Mouse (Mus musculus) adrenal gland, postnatal 4 days (tissue): ENCODE measurements around the gene 1700092M07Rik. TPM values are rescaled to one million over a fixed set of nuclear protein-coding genes. Genes with fewer than 3 reads are reported as not detected.
"Not testable (repeated sequence)": the region's sequence is repeated elsewhere in the genome, so short reads cannot be mapped to it uniquely, and the experiment has no call there.

Source experiments
- DNase-seq, 2 experiments: peaks; one replicate each; pipeline ENCODE4 v3.0.0; 2021 to 2022; ENCODE audit warnings: low spot score in 2 of 2, mixed read lengths in 2 of 2
- total RNA-seq, 2 experiments: library from RNA; stranded (reverse); gene quantifications; 2 replicates each; pipeline ENCODE4 v1.2.3; 2021

1700092M07Rik gene
- total RNA-seq, 2 experiments from 2014 or later, result 2.3 to 2.5 TPM

DNA sequence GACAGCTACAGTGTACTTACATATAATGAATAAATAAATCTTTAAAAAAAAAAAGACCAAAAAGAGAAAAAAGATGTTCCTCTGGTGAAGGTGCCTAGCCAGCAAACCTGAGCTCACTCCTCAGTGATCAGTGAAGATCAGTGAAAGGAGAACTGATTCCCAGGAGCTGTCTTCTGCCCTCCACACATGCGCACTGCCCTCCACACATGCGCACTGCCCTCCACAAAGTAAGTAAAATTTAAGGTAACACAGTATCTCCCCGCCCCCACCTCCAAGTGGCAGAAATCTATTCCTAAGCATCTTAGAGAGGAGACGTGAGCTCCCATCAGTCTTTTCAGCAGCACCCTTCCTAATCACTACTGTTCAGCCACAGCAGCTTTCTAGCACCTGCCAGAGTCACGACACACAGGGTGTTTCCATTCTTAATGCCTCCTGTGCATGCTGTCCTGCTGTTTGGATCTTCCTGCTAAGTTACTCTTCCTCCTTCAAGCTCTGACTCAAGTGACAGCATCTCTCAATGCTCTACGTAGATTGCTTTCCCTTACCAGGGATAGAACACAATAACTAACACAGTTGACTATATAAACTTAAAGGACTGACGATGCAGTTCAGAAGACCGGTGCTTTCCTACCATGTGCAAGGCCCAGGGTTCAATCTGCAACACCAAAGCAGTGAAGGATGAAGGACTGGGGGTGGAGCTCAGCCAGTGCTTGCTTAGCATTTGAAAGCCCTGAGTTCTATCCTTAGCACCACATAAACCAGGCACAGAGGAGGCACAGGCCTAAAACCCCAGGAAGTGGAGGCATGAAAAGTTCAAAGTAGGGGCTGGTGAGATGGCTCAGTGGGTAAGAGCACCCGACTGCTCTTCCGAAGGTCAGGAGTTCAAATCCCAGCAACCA, 24.4 kb upstream of the 1700092M07Rik start:
- no peak for DNase-seq

DNA sequence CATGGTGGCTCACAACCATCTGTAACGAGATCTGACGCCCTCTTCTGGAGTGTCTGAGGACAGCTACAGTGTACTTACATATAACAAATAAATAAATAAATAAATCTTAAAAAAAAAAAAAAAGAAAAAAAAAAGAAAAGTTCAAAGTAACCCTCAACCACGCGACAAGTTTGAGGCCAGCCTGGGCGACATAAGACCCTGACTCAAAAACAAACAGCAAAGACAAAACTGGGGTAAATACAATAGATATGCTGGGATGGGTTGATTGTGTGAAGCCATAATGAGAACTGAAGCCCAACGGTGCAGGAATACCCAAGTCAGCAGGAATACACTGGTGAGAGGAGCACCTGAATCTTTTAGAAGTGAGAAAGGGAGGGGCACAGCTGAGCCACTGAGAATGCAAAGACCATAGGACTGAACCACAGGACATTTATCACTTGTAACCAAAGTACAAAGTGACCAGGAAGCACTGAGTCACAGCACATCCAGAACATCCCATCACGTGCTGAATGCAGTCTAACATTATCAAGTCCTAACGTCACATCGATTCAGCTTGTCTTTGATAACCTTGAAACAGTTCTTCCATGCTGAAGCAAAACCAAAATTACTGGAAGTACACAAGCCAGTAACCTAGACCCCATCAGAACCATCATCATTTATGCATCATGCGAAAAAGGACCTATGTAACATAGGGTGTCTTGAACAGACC, 23.6 kb upstream of the 1700092M07Rik start:
- no peak for DNase-seq

DNA sequence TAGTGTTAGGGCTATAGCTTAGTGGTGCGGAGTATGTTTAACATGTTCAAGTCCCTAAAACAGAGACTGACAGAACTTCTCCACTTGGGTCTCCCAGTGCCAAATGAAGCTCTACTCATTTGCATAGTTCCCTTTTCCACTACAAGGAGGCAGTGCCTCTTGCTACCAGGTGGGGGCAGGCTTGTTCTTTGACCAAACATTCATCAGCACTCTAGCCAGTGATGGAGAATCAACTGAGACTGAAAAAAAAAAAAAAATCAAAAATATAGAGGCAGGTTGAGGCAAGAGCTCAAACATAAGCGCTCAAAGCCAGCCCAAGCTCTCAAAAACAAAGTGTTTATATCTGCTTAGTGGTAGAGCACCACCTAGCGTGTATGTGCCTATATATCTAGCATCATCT, 22.2 kb upstream of the 1700092M07Rik start:
- peak; percentile 25 to 27 for DNase-seq

DNA sequence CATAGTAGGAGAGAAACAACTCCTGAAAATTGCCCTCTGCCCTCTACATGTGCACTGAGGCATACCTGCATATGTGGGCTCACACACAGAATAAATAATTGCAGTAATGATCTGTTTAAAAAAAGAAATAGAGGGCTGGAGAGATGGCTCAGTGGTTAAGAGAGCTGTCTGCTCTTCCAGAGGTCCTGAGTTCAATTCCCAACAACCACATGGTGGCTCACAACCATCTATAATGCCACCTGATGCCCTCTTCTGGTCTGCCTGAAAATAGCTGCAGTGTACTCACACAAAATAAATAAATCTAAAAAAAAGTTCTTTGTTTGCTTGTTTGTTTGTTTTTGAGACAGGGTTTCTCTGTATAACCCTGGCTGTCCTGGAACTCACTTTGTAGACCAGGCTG, 21.5 kb upstream of the 1700092M07Rik start:
- DNase-seq, result not testable (repeated sequence)

DNA sequence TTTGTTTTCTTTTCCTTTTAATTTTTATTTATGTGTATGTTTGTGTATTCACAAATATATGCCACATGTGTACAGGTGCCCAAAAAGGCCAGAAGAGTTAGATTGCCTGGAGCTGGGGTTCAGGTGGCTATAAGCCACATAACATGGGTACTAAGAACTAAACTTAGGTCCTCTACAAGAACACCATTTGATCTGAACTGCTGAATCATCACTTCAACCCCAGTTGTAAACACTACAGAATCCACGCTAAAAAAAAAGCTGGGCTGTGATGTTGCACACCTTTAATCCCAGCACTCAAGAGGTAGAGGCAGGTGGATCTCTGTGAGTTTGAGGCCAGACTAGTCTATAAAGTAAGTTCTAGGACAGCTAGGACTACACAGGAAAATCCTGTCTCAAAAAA, 19.1 kb upstream of the 1700092M07Rik start:
- DNase-seq, result no peak

DNA sequence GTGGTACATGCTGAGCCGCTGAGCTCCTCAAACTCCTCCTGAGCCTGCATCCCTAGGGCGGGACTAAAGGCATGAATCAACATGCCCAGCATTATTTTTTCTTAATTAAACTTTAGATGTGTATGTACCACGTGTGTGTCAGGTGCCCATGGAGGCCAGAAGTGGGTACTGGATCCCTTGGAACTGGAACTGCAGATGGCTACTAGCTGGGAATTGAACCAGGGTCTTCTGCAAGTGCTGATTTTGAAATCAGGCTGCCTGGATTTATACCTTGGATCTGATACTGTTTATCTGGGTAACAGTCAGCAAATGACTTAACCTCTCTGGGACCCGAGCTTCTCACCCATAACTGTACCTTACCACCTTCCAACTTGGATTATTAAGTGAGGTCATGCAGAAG, 18.5 kb upstream of the 1700092M07Rik start:
- DNase-seq, result no peak

DNA sequence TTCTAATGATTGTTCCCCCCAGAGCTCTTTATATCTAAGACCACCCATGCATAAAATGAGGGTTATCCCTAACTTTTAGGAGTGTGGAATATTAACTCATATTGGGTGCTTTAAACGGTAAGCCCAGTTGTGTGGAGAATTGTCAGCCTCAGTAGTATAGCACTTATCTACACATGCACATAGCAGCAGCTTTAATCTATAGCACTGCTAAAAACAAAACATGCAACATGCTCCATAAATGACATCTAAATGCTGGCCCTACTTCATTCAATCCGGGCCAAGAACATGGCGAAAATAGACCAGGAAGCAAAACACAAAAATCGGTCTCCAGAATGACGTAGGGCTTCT, 18.0 kb upstream of the 1700092M07Rik start:
- no peak for DNase-seq

DNA sequence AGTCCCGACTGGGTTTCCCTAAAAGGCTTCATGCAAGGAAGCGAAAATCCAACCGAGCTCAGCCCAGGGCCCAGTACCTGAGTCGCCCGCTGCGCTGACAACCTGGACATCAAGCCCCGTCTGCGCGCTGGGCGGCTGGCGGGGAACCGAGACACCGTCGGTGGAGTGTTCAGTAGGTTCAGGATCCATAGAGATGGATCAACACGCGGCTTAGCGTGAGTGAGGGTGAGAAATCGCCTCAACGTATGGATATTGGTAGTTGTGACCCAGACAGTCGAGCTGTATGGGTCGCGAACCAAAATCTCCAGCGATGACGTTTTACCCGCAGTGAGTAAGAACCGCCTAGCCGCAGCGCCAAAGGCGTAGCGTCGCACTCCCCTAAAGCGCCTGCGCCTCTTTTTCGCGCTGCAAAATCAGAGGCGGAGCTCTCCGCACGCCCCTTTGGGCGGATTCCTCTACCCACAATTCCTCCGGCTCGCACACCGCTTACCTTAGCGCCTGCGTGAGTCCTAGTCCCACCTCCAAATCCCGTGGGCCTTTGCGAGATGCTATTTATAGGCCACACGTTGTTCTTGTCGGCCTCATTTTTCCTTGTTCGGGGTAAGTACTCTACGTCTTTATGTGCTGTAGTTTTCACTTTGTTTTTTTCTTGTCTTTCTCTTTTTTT, 17.5 kb upstream of the 1700092M07Rik start, which contains the start of gene Slc3a2:
TSS of gene Slc3a2 (minus strand) at position 463 of the 667 bp plus-strand sequence.
- peak; percentile 75 to 90 for DNase-seq

DNA sequence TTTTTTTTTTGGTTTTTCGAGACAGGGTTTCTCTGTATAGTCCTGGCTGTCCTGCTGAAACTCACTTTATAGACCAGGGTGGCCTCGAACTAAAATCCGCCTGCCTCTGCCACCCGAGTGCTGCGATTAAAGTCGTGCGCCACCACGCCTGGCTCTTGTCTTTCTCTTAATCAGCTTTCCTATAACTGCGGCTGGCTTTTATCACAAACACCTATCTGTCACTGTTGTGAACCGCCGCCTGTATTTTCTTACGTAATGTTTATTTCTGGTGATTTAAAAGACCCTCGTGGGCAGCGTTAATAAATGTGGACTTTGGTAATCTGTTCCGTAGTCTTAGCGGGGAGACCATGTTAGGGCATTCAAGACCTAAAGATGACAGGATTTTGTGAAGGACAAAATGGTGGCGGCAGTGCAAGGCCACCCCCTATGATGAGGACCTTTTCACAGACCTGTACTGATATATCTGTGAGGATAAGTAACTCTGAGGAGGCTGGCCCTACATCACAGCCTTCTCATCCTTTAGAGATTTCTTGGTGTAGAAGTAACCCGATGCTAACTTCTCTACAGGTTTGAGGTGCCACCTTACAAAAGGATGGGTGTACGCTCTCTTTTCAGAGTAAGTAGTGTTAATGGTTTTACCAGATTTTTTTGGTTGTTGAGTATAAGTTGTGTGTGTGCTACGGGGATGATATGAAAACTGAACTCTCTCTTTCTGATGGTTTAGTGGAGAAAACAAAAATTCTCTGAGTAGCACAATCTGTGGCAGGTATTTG, 16.8 kb upstream of the 1700092M07Rik start:
- no peak for DNase-seq

DNA sequence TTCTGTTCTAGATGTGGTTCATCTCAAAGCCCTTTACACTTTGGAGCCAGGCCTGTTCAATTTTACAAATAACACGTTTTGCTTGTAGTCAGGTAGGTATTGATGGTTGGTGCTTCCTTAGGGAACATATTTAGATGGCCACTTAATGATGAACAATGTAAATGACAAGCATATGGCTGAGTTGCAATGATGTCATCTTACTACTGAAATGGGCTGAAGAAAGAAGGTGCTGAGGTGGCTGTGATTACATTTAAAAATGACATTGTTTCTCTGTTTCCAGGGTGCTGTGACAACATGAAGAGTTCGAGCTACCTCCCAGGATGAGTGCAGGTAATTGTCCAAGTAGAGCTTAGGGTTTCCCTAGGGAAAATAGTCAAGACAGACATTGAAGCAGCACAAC, 16.1 kb upstream of the 1700092M07Rik start:
- DNase-seq, result no peak

DNA sequence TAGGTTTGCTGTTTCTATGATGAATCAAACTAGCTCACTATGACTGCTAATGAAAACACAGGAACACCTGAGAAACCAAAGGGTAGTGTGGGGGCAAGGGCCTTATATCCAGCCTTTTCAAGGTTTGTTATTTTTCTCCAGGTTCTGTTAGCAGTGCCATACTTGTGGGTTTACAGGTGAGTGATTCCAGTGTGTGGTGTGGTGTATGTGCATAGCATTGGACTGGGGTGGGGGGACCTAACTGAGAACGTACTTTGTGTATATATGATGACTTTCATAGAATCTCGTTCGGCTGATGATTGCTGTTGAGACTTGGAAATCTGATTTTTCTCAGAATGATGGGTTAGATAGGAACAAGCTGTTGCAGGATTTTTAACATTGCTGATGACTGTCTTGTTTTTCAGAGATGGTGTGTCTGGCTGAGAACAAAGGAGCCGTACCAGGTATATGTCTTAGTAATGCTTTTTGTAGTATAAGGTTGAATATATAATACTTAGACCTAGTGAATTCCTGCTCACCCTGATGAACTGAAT, 15.4 kb upstream of the 1700092M07Rik start:
- DNase-seq, result no peak

DNA sequence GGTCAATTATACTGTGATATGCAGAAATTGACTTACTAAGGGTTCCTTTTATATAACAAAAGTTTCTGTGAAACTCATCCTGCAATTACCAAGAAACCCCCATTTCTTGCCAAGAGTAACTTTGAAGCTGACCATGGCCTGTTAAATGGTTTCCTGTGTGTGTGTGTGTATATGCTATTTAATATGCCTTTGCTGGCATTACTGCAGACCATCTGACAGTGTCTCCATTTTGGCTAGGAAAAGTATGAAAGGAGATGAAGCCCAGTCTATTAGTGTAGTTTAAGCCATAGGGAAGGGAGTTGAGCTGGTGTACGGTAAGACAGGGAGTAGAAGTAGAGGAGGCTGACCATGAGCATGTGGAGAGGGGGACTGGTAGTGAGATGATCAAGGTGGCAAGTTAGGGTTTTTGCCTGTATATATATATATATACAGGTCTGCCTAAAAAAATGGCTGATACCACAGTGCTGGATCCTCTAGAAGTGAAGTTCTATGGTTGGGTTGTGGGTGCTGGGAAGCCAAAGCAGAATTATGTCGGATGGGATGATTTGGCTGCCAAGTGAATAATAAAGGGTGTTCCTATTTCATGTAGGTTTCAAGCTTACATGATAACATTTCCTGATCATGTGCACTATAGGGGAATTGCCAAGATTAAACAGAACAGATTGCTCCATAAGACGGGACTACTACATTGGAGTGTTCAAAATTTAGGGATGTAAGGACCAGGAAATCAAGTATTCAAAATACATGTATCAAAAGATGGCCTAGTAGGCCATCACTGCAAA, 13.7 kb upstream of the 1700092M07Rik start:
- DNase-seq, result no peak

DNA sequence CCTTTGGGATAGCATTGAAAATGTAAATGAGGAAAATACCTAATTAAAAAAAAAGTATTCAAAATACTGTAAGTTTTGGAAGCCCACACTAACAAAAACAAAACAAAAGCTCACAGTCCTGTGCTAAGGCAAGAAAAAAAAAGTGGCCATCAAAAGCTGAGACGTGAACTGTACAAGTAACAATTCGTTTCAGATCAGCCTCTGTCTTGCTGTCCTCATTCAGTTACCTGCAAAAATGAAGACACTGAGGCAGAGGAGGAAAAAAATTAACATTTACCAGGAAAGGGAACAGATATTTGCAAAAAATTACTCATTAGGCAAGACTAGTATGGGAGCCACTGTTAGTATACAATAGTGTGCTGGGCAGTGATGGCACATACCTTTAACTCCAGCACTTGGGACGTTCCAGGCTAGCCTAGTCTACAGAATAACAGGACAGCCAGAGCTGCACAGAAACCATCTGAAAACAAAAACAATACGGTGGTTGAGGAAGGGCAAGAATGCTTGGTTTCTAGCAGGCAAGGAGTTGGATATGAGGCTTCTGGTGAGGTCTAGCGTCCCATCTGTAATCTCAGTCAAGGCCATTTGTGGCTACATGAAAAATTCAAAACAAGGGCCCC, 12.9 kb upstream of the 1700092M07Rik start:
- no peak for DNase-seq

DNA sequence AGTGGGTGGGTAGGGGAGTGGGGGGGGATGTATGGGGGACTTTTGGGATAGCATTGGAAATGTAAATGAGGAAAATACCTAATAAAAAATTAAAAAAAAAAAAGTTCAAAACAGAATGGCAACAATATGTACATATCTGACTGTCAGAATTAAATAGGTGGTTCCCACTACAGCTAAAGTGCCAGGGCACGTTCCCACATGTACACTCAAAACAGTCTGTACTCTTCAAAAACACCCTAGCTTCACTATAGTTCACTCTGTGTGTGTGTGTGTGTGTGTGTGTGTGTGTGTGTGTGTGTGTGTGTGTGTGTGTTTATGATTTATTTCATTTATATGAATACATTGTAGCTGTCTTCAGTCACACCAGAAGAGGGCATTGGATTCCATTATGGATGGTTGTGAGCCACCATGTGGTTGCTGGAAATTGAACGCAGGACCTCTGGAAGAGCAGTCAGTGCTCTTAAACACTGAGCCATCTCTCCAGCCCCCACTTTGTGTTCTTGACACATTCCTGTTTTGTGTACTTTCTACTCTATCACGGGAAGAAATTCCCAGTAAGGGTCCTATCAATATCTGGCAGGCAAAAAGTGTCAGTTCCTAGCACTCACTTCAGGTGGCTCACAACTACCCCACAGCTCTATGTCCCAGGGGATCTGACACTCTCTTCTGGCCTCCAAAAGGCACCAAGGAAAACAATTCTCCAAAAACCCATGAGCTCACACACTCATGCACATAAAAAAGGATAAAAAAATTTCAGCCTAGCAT, 12.0 kb upstream of the 1700092M07Rik start:
- not testable (repeated sequence) for DNase-seq

DNA sequence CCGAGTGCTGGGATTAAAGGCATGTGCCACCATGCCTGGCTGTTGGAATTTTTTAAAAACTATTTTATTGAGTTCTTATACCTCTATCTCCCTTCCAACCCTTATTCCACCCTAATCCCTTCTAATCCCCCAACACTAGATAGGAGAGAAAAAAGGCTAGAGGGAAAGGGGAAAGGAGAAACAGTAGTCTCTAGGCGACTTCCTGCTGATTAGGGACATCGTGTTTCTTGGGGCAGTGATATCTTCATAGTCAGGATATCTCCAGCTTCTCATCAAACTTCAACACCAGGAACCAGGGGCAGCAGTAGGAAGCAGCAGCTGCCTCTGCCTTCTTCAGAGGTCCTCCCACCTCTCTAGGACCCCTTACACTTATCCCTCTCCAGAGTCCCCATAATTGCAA, 6.2 kb upstream of the 1700092M07Rik start:
- DNase-seq, result no peak

DNA sequence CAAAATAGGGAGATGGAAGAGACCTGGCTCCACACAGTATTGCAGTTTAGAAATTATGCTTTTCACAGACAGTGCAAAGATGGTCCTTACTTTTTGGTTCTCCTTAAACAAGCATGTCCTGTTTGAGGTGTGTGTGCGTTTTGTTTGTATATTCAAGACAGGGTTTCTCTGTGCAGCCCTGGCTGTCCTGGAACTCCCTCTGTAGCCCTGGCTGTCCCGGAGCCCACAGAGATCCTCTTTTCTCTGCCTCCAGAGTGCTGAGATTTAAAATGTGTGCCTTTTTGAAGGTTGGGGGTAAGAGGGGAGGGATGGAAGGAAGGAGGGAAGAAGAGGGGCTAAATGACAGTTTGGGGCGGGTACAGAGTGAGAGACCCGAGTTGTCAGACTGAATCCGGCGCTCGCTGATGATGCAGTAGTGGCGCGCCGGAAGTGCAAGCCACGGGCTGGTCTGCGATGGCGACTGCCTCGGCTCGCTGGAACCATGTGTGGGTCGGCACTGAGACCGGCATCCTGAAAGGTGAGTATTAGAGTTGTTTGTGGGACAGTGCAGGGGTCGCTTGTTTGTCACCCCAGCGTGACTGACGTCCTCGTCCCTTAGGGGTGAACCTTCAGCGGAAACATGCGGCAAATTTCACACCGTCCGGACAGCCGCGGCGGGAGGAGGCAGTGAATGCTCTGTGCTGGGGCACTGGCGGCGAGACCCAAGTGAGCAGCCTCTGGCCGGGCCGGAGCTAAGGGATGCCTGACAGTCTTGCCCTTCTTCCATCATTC, 4.9 kb upstream of the 1700092M07Rik start, which contains the start of gene Wdr74:
TSS of gene Wdr74 (plus strand) at position 439 of the 771 bp plus-strand sequence.
- peak; percentile 76 to 81 for DNase-seq

DNA sequence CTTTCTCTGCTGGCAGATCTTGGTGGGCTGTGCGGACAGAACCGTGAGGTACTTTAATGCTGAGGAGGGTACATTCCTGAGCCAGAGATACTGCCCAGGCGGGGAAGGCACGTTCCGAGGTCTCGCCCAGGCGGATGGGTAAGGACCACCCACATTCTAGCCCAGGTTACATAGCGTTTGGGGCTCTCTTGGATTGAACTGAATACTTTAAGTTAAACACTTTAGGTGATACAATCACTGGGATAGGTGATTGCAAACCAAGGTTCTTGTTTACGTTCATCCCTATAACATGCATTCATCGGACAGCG, 4.4 kb upstream of the 1700092M07Rik start:
- no peak for DNase-seq

DNA sequence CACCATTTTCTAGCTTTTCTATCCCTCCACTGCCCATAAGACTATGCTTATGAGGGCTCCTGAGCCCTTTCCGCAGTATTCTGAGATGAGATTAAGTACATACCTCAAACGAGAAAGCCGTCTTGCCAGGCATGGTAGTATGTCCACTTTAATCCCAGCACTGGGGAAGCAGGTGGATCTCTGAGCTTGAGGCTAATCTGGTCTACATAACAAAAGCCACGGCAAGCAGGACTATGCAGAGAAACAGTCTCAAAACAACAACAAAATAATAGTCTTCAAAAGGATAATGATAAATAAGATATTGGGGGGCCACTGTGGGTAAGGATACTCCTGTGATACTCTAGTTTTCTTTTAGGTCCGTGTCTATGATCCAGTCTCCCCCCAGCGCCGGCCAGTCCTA, 1.6 kb upstream of the 1700092M07Rik start:
- no peak for DNase-seq
